Mouse (Mus musculus) heart, postnatal 0 days (tissue): ENCODE data around the gene Cdh1. TPM values are rescaled to one million over a fixed set of nuclear protein-coding genes. Genes with fewer than 3 reads are reported as not detected.
"Not testable (repeated sequence)": the region's sequence is repeated elsewhere in the genome, so short reads cannot be mapped to it uniquely, and the experiment has no call there.

Source experiments
- ATAC-seq: fragments of 200-750 bp; cut with Nextera tagmentation; 2 replicates; pipeline ENCODE4 v1.8.0; 2017; ENCODE audit warnings: low read depth, moderate number of reproducible peaks, moderate library complexity; ENCODE audit not compliant: insufficient read depth
- DNase-seq: peaks from one replicate; pipeline ENCODE4 v3.0.0-alpha.2; 2016; ENCODE audit warnings: low spot score
- H3K27ac ChIP-seq: fragments of 300-500 bp; sonication (generic); 2 replicates; pipeline ENCODE4 v1.5.1; 2014; ENCODE audit warnings: low read depth, mild to moderate bottlenecking
- H3K27me3 ChIP-seq: fragments of 300-500 bp; sonication (generic); 2 replicates; pipeline ENCODE4 v1.6.1; 2014; ENCODE audit warnings: low read length, mixed read lengths; ENCODE audit not compliant: control insufficient read depth, insufficient read depth
- H3K36me3 ChIP-seq: fragments of 300-500 bp; sonication (generic); replicated peaks from 2 replicates; pipeline ENCODE4 v1.6.1; 2014; ENCODE audit warnings: low read length, mixed read lengths; ENCODE audit not compliant: control insufficient read depth, insufficient read depth
- H3K4me1 ChIP-seq: fragments of 300-500 bp; sonication (generic); 2 replicates; pipeline ENCODE4 v1.6.1; 2014; ENCODE audit warnings: antibody characterized with exemption; ENCODE audit not compliant: control insufficient read depth, insufficient read depth
- H3K4me2 ChIP-seq: fragments of 300-500 bp; sonication (generic); 2 replicates; pipeline ENCODE4 v1.6.1; 2014; ENCODE audit warnings: low read depth, mild to moderate bottlenecking, low read length, moderate library complexity
- H3K4me3 ChIP-seq: fragments of 300-500 bp; sonication (generic); 2 replicates; pipeline ENCODE4 v1.5.1; 2014; ENCODE audit warnings: low read depth, low read length
- H3K9ac ChIP-seq: fragments of 300-500 bp; sonication (generic); replicated peaks from 2 replicates; pipeline ENCODE4 v1.6.1; 2014; ENCODE audit warnings: low read depth, low read length, mixed read lengths
- H3K9me3 ChIP-seq: fragments of 300-500 bp; sonication (generic); replicated peaks from 2 replicates; pipeline ENCODE4 v1.6.1; 2016; ENCODE audit warnings: low read length; ENCODE audit not compliant: control insufficient read depth
- CTCF ChIP-seq: IDR thresholded peaks from 2 replicates; pipeline ENCODE4 v1.5.1; 2016; ENCODE audit warnings: antibody characterized with exemption, control low read depth, low read depth
- EP300 ChIP-seq: IDR thresholded peaks from 2 replicates; pipeline ENCODE4 v1.6.1; 2016; ENCODE audit warnings: antibody characterized with exemption, low read depth
- WGBS: fragments of 180-500 bp; shearing (Covaris S2); extraction: QIAGEN DNeasy Blood & Tissue Kit; methylation state at CpG from one replicate; pipeline ENCODE4 v1.1.7; 2014; 5-methylcytosine and 5-hydroxymethylcytosine counted together
- polyA plus RNA-seq: library from polyadenylated mRNA; unstranded; fragments of >200 nt; fragmentation: Nextera tagmentation; extraction: Ambion mirVana; gene quantifications from 2 replicates; pipeline ENCODE4 v1.2.1, GENCODE M21; 2015
- total RNA-seq: library from RNA; depleted of rRNA; stranded (reverse); fragments of >200 nt; gene quantifications from 2 replicates; pipeline ENCODE4 v1.2.3, GENCODE M21; 2014; ENCODE audit warnings: low replicate concordance

The Cdh1 gene
- total and polyA plus RNA-seq, 2 experiments from 2014 or later, result 0.19 to 1.9 TPM

- H3K27ac ChIP-seq, result no peak overlapping the region
- no peak overlapping the region for H3K9ac ChIP-seq
- 26% methylated on average over 15 of the region's 15 CpGs for WGBS
- peaks cover 15% of the 10 kb centered on the region for H3K4me1 ChIP-seq
- peaks cover 55% of the 10 kb centered on the region for H3K27me3 ChIP-seq
- no peaks in the 10 kb centered on the region for H3K9me3 ChIP-seq
- H3K36me3 ChIP-seq, result no peaks in the 10 kb centered on the region
- DNase-seq (no peak), ATAC-seq (no peak)
- no peak overlapping the region for H3K4me2 ChIP-seq
- no peak overlapping the region for H3K4me3 ChIP-seq
- TF ChIP-seq EP300 (no peak), CTCF (no peak)
Observed at GRCm38 (mm10) chr8:106606601-106607145, 3.5 kb downstream of the Cdh1 start.

GRCm38 (mm10) chr8:106607783-106608182 lies 4.6 kb downstream of the Cdh1 start:
- not testable (repeated sequence) for H3K4me2 ChIP-seq, H3K36me3 ChIP-seq, ATAC-seq, H3K9me3 ChIP-seq, H3K9ac ChIP-seq, DNase-seq, H3K4me3 ChIP-seq, H3K27ac ChIP-seq
- Histone ChIP-seq H3K27me3 (peaks cover 44% of the 10 kb centered on the region), H3K4me1 (peaks cover 14% of the 10 kb centered on the region)
- 91% methylated on average over 2 of the region's 4 CpGs for WGBS

- ATAC-seq, result no peak
- WGBS, result 37% methylated on average over 3 of the region's 3 CpGs
- Histone ChIP-seq H3K4me1 (peaks cover 7% of the 10 kb centered on the region; the same call in 1 of the 2 replicates), H3K36me3 (no peaks in the 10 kb centered on the region), H3K4me2 (no peak overlapping the region), H3K27ac (no peak overlapping the region), H3K9me3 (no peaks in the 10 kb centered on the region), H3K4me3 (no peak overlapping the region), H3K27me3 (peaks cover 38% of the 10 kb centered on the region), H3K9ac (no peak overlapping the region)
- no peak for DNase-seq
- no peak for TF ChIP-seq CTCF
Observed at GRCm38 (mm10) chr8:106608425-106608824, 5.3 kb downstream of the Cdh1 start.

- Histone ChIP-seq H3K9ac (no peak overlapping the region), H3K9me3 (no peaks in the 10 kb centered on the region), H3K4me1 (no peaks in the 10 kb centered on the region), H3K4me3 (no peak overlapping the region), H3K4me2 (no peak overlapping the region), H3K27ac (no peak overlapping the region), H3K36me3 (no peaks in the 10 kb centered on the region), H3K27me3 (peaks cover 29% of the 10 kb centered on the region)
- ATAC-seq, result no peak
- TF ChIP-seq CTCF (no peak), EP300 (no peak)
- no peak for DNase-seq
- WGBS, result 57% methylated on average over 7 of the region's 7 CpGs
Observed at GRCm38 (mm10) chr8:106609076-106609903, 6.1 kb downstream of the Cdh1 start.

- Histone ChIP-seq H3K4me2 (no peak overlapping the region), H3K4me3 (no peak overlapping the region), H3K9ac (no peak overlapping the region), H3K9me3 (no peaks in the 10 kb centered on the region), H3K27ac (no peak overlapping the region), H3K36me3 (no peaks in the 10 kb centered on the region), H3K4me1 (no peaks in the 10 kb centered on the region), H3K27me3 (peaks cover 12% of the 10 kb centered on the region)
- DNase-seq, result no peak
- TF ChIP-seq CTCF (no peak), EP300 (no peak)
- no peak for ATAC-seq
- WGBS, result 72% methylated on average over 9 of the region's 9 CpGs
Observed at GRCm38 (mm10) chr8:106610958-106611640, 7.9 kb downstream of the Cdh1 start.
